Mouse (Mus musculus) testis, adult 2 months (tissue): ENCODE measurements around the gene Atp10a. TPM values are rescaled to one million over a fixed set of nuclear protein-coding genes. Genes with fewer than 3 reads are reported as not detected.

Experiments
- H3K27ac ChIP-seq: fragments of 200-500 bp; 2 replicates; pipeline ENCODE4 v1.5.1; 2012; ENCODE audit warnings: low read depth, low read length; ENCODE audit not compliant: control insufficient read depth, insufficient read depth
- H3K27me3 ChIP-seq: fragments of 200-500 bp; 2 replicates; pipeline ENCODE4 v1.6.1; 2012; ENCODE audit warnings: mild to moderate bottlenecking, low read length, moderate library complexity; ENCODE audit not compliant: control insufficient read depth, insufficient read depth
- H3K36me3 ChIP-seq: fragments of 200-500 bp; 2 replicates; pipeline ENCODE4 v1.6.1; 2012; ENCODE audit warnings: mild to moderate bottlenecking, low read length; ENCODE audit not compliant: control insufficient read depth, insufficient read depth
- H3K4me1 ChIP-seq: fragments of 200-500 bp; 2 replicates; pipeline ENCODE4 v1.6.1; 2012; ENCODE audit warnings: low read length; ENCODE audit not compliant: control insufficient read depth, insufficient read depth
- H3K4me3 ChIP-seq: fragments of 200-500 bp; 2 replicates; pipeline ENCODE4 v1.5.1; 2012; ENCODE audit warnings: low read depth, mild to moderate bottlenecking, low read length, moderate library complexity, mixed read lengths; ENCODE audit not compliant: control insufficient read depth
- CTCF ChIP-seq: fragments of 200-500 bp; IDR thresholded peaks from 2 replicates; pipeline ENCODE4 v1.5.1; 2012; ENCODE audit warnings: low read depth, mild to moderate bottlenecking, inconsistent platforms, low read length, moderate library complexity; ENCODE audit not compliant: control insufficient read depth, insufficient read depth, insufficient replicate concordance
- POLR2A ChIP-seq: fragments of 200-500 bp; IDR thresholded peaks from 2 replicates; pipeline ENCODE4 v1.6.1; 2012; ENCODE audit warnings: low read depth, mild to moderate bottlenecking, inconsistent platforms, low read length, moderate library complexity; ENCODE audit not compliant: control insufficient read depth
- polyA plus RNA-seq: library from polyadenylated mRNA; depleted of rRNA; stranded (reverse); fragments of >200 nt; gene quantifications from 2 replicates; pipeline ENCODE4 v1.2.3, GENCODE M21; 2012

The Atp10a gene
- polyA plus RNA-seq, 1 experiment: 41.0 TPM

- TF ChIP-seq POLR2A: no peak
- TF ChIP-seq CTCF: no peak
- no peak overlapping the region for H3K4me3 ChIP-seq
- H3K4me1 ChIP-seq: no peaks in the 10 kb centered on the region
- no peaks in the 10 kb centered on the region for H3K27me3 ChIP-seq
- no peaks in the 10 kb centered on the region for H3K36me3 ChIP-seq
- H3K27ac ChIP-seq: no peak overlapping the region
Observed at GRCm38 (mm10) chr7:58873676-58874075, 217.7 kb downstream of the Atp10a start.
